Mouse (Mus musculus): ENCODE data around the gene Olfr597. TPM values are rescaled to one million over a fixed set of nuclear protein-coding genes. Genes with fewer than 3 reads are reported as not detected.
"Not testable (repeated sequence)": the region's sequence is repeated elsewhere in the genome, so short reads cannot be mapped to it uniquely, and the experiment has no call there.

Gene Olfr597
- not detected for total RNA-seq (2021)

- DNase-seq = not testable (repeated sequence)
These were observed at the start of gene Olfr597 for GRCm38 (mm10) chr7:103316015-103316414. TSS of gene Olfr597 (plus strand) at chr7:103316315.

GRCm38 (mm10) chr7:103305348-103305747, 10.8 kb upstream of the Olfr597 start, which contains the start of gene Olfr596:
TSS of gene Olfr596 (plus strand) at chr7:103305648.
- DNase-seq = not testable (repeated sequence)

GRCm38 (mm10) chr7:103323268-103323667, 7.2 kb downstream of the Olfr597 start, which contains the start of gene Olfr598:
TSS of gene Olfr598 (plus strand) at chr7:103323568.
- DNase-seq = no peak

DNA sequence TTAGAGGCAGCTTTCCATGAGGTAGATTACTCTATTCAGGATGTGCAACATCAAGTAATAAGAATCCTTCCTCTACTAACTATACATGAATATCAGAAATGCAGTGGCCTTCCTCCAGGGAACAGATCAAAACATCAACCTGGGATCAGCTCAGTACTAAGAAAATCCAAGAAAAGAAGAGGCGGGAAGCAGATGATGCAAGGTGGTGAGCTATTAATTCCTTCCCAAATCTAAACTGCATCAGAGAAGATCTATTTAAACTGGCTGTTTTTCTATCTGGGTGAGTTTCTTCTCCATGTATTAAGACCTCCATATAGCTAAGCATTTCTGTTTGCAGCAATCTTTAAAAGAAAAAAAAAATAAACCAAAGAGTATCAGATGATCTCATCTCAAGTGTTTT, 19.5 kb downstream of the Olfr597 start, which contains the start of gene Olfr599:
Olfr599 (plus strand) TSS at position 301 of the 400 bp plus-strand sequence.
- no peak for DNase-seq

- no peak for DNase-seq
These were observed 33.5 kb downstream of the Olfr597 start, which contains the start of gene Olfr600 for GRCm38 (mm10) chr7:103349569-103349968. TSS of gene Olfr600 (minus strand) at chr7:103349669.

GRCm38 (mm10) chr7:103362555-103362954, 46.4 kb downstream of the Olfr597 start, which contains the start of gene Olfr601:
TSS of gene Olfr601 (minus strand) at chr7:103362655.
- DNase-seq = no peak

Small RNAs within 50 kb of the gene (microRNA-seq; reads per million reads assigned to microRNA genes)
- gene Gm23550 = 0 reads per million in 2 experiments

Other genes with a start within 250 kb of the Olfr597 start
- not detected for gene Olfr584, start 234.4 kb upstream of the Olfr597 start, total RNA-seq (2021)
- not detected for gene Olfr585, start 218.6 kb upstream of the Olfr597 start, total RNA-seq (2021)
- gene Olfr586, start 190.7 kb upstream of the Olfr597 start, total RNA-seq (2021) = not detected
- gene Olfr588-ps1, start 175.4 kb upstream of the Olfr597 start, total RNA-seq (2021) = not detected
- not detected for gene Olfr589, start 160.0 kb upstream of the Olfr597 start, total RNA-seq (2021)
- gene Olfr591, start 138.0 kb upstream of the Olfr597 start, total RNA-seq (2021) = not detected
- not detected for gene Olfr592, start 131.5 kb upstream of the Olfr597 start, total RNA-seq (2021)
- not detected for gene Olfr593, start 104.5 kb upstream of the Olfr597 start, total RNA-seq (2021)
- not detected for gene Olfr594, start 99.3 kb upstream of the Olfr597 start, total RNA-seq (2021)
- not detected for gene Usp17ld, start 63.8 kb upstream of the Olfr597 start, total RNA-seq (2021)
- gene Olfr596, start 10.7 kb upstream of the Olfr597 start, total RNA-seq (2021) = not detected
- gene Olfr598, start 7.3 kb downstream of the Olfr597 start, total RNA-seq (2021) = not detected
- gene Olfr599, start 19.6 kb downstream of the Olfr597 start, total RNA-seq (2021) = not detected
- not detected for gene Olfr600, start 33.4 kb downstream of the Olfr597 start, total RNA-seq (2021)
- not detected for gene Olfr601, start 46.3 kb downstream of the Olfr597 start, total RNA-seq (2021)
- gene Olfr603, start 69.9 kb downstream of the Olfr597 start, total RNA-seq (2021) = not detected
- gene Usp17lc, start 98.8 kb downstream of the Olfr597 start, total RNA-seq (2021) = not detected
- not detected for gene Olfr605, start 129.1 kb downstream of the Olfr597 start, total RNA-seq (2021)
- not detected for gene Olfr606, start 132.7 kb downstream of the Olfr597 start, total RNA-seq (2021)
- not detected for gene Olfr607, start 147.8 kb downstream of the Olfr597 start, total RNA-seq (2021)
- gene Olfr608, start 153.6 kb downstream of the Olfr597 start, total RNA-seq (2021) = not detected
- gene Olfr609, start 181.7 kb downstream of the Olfr597 start, total RNA-seq (2021) = not detected
- not detected for gene Olfr610, start 195.8 kb downstream of the Olfr597 start, total RNA-seq (2021)
- gene Olfr611, start 204.5 kb downstream of the Olfr597 start, total RNA-seq (2021) = not detected
- gene Olfr612, start 226.4 kb downstream of the Olfr597 start, total RNA-seq (2021) = not detected
- not detected for gene Olfr613, start 231.8 kb downstream of the Olfr597 start, total RNA-seq (2021)
- gene Olfr615, start 239.8 kb downstream of the Olfr597 start, total RNA-seq (2021) = not detected